Mouse (Mus musculus) heart, embryonic 13.5 days (tissue): ENCODE measurements around the gene Il17re. TPM values are rescaled to one million over a fixed set of nuclear protein-coding genes. Genes with fewer than 3 reads are reported as not detected.
A peak's percentile ranks its signal among the peaks of the same experiment; 100 is the strongest.

ENCODE experiments used
- ATAC-seq: fragments of 200-750 bp; cut with Nextera tagmentation; 2 replicates; pipeline ENCODE4 v1.8.0; 2017; ENCODE audit warnings: moderate TSS enrichment; ENCODE audit not compliant: insufficient number of reproducible peaks, low FRiP score, low TSS enrichment; ENCODE audit errors: extremely low read depth
- H3K27ac ChIP-seq: fragments of 300-500 bp; sonication (generic); replicated peaks from 2 replicates; pipeline ENCODE4 v1.5.1; 2015; ENCODE audit warnings: moderate library complexity, mild to moderate bottlenecking, inconsistent platforms
- H3K27me3 ChIP-seq: fragments of 300-500 bp; sonication (generic); replicated peaks from 2 replicates; pipeline ENCODE4 v1.6.1; 2015; ENCODE audit warnings: mild to moderate bottlenecking, inconsistent platforms
- H3K36me3 ChIP-seq: fragments of 300-500 bp; sonication (generic); 2 replicates; pipeline ENCODE4 v1.6.1; 2015; ENCODE audit warnings: mild to moderate bottlenecking, inconsistent platforms
- H3K4me1 ChIP-seq: fragments of 300-500 bp; sonication (generic); 2 replicates; pipeline ENCODE4 v1.6.1; 2015; ENCODE audit warnings: inconsistent platforms
- H3K4me2 ChIP-seq: fragments of 300-500 bp; sonication (generic); 2 replicates; pipeline ENCODE4 v1.6.1; 2015; ENCODE audit warnings: inconsistent platforms, mild to moderate bottlenecking, moderate library complexity
- H3K4me3 ChIP-seq: fragments of 300-500 bp; sonication (generic); 2 replicates; pipeline ENCODE4 v1.5.1; 2015; ENCODE audit warnings: moderate library complexity, mild to moderate bottlenecking, inconsistent platforms
- H3K9ac ChIP-seq: fragments of 300-500 bp; sonication (generic); 2 replicates; pipeline ENCODE4 v1.6.1; 2015; ENCODE audit warnings: inconsistent platforms, mild to moderate bottlenecking, moderate library complexity
- H3K9me3 ChIP-seq: fragments of 300-500 bp; sonication (generic); 2 replicates; pipeline ENCODE4 v1.6.1; 2016; ENCODE audit warnings: inconsistent platforms
- WGBS: fragments of 180-500 bp; shearing (Covaris S2); methylation state at CpG from one replicate; pipeline ENCODE4 v1.1.7; 2015; ENCODE audit warnings: mixed read lengths; 5-methylcytosine and 5-hydroxymethylcytosine counted together
- polyA plus RNA-seq: library from polyadenylated mRNA; unstranded; fragments of >200 nt; fragmentation: Nextera tagmentation; extraction: Ambion mirVana; gene quantifications from 2 replicates; pipeline ENCODE4 v1.2.1, GENCODE M21; 2015

The Il17re gene
- polyA plus RNA-seq, result 1.1 and 1.2 TPM in 2 replicates

DNA sequence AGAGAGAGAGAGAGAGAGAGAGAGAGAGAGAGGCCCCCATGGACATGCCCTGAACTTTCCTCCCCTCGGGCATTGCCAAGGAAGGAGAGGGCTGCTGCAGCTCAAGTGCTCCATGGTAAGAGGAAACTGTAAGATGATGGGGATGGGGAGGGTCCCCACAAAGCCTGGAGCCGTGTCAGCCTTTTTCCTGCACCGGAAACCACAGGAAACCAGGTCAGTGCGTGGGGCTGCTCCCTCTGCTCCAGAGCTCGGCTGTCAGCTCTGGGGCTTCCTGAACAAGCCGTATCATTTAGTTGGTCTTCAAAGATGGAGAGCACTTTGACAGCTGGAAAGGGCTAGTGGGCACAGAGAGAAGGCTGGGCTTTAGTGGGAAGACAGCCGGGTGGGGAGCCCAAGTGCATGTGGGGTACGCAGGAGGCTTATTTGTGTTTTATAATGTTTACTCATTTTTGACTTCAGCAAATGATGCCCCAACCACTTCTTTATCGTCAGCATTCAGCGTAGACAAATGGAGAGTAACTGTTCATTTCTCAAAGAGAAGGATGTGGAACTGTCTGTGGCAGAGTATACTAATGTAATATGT, at the start of gene Il17re:
TSS of gene Il17re (plus strand) at position 533 of the 583 bp plus-strand sequence.
- ATAC-seq, result no peak
- Histone ChIP-seq H3K27me3 (peaks cover 10% of the 10 kb centered on the region; the same call in 1 of the 2 replicates), H3K9ac (no peak within 1 kb of the TSS), H3K4me1 (0 out of 2 replicates have a peak, but pooled peaks cover 6% of the 10 kb centered on the region), H3K27ac (no peak within 1 kb of the TSS), H3K4me2 (no peak within 1 kb of the TSS), H3K36me3 (no peaks in the 10 kb centered on the region), H3K4me3 (no peak within 1 kb of the TSS), H3K9me3 (no peaks in the 10 kb centered on the region)
- 63% methylated on average over 9 of the region's 10 CpGs for WGBS

DNA sequence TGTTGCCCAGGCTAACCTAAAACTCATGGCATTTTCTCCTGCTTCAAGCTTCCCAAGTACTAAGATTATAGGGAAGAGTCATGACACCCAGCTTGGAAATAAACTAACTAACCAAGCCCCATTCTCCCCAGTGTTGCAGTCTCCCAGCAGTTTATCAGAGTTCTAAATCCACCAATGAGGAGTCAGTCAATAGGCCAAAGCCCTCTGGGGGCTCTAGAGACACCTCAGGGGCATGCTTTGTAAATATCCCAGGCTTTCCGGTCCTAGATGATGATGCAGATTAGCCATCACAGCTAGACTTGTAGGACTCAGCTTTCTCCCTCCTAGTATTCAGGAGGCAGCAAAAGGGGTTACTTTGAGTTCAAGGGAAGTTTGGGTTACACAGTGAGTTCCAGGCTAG, 48.3 kb upstream of the Il17re start:
- H3K27me3 ChIP-seq, result no peaks in the 10 kb centered on the region
- no peaks in the 10 kb centered on the region for H3K9me3 ChIP-seq
- 60% methylated on average over 1 of the region's 1 CpGs for WGBS
- H3K4me3 ChIP-seq, result no peak overlapping the region
- no peak for ATAC-seq
- peaks cover 18% of the 10 kb centered on the region for H3K36me3 ChIP-seq
- H3K4me1 ChIP-seq, result no peaks in the 10 kb centered on the region
- no peak overlapping the region for H3K9ac ChIP-seq
- H3K4me2 ChIP-seq, result no peak overlapping the region
- no peak overlapping the region for H3K27ac ChIP-seq

DNA sequence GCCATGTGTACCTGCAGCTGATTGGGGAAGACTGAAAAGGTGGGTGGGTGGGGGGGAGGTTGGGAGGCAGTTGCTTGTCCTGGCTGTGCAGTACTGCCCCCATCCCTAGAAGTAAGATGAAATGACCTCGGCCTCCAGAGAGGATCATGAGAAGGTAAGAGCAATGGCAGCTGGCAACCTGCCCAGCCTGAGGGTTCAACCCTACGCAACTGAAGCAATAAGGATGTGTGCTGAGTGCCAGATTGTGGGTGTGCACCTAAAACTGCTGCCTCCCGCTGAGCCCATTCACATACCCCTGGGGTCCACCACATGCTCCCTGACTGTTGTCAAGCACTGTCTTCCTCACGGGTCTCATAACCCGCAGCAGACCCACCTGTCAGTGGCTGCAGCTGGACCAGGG, 41.9 kb upstream of the Il17re start:
- peaks cover 24% of the 10 kb centered on the region for H3K36me3 ChIP-seq
- 65% methylated on average over 5 of the region's 5 CpGs for WGBS
- peaks cover 15% of the 10 kb centered on the region for H3K4me1 ChIP-seq

DNA sequence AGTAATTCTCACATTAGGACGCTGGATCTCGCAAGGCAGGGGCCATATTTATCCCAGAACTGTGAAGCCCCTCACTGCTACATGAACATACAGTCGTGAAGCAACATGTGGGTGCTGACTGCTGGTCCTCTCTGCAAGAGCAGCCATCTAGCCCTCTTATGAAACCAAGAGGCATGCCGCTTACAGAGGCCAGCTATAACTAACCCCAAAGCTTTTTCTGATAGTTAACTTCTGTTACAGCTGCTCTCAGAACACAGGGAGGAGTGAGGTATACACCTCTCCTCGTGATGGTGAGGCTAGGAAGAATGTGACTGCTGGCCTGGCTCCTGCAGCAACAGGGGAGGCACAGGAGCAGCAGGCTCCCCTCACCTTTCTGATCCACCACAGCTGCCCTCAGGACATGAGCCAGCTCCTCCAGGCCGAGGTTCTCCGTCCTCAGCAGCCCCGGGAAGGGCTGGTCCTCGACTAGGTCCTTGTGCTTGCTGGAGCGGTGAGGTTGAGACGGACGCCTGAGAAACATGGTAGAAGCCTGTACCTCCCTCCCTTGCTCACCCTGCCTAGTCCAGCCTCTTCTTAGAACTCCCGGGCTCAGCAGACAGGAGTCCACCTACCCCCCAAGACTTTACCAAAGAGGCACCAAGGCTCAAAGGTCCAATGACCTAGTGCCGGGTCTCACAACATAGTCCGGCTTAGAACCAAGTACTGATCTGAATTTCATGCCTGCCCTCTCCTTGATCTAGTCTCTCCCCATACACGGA, 39.7 kb upstream of the Il17re start:
- Histone ChIP-seq H3K27ac (peak overlapping the region; percentile 29), H3K27me3 (no peaks in the 10 kb centered on the region), H3K4me2 (peak overlapping the region; percentile 77), H3K36me3 (peaks cover 24% of the 10 kb centered on the region), H3K4me3 (peak overlapping the region; percentile 74), H3K4me1 (peaks cover 15% of the 10 kb centered on the region), H3K9ac (peak overlapping the region; percentile 88), H3K9me3 (no peaks in the 10 kb centered on the region)
- ATAC-seq, result 0 out of 2 replicates have a peak, but pooled peaks have one; percentile 11
- 11% methylated on average over 16 of the region's 16 CpGs for WGBS

More for the DNA sequence above, 41.9 kb upstream of the Il17re start:
- H3K9ac ChIP-seq, result no peak overlapping the region
- H3K4me2 ChIP-seq, result no peak overlapping the region
- no peak overlapping the region for H3K4me3 ChIP-seq
- ATAC-seq, result no peak
- no peaks in the 10 kb centered on the region for H3K9me3 ChIP-seq
- H3K27ac ChIP-seq, result no peak overlapping the region
- H3K27me3 ChIP-seq, result no peaks in the 10 kb centered on the region

DNA sequence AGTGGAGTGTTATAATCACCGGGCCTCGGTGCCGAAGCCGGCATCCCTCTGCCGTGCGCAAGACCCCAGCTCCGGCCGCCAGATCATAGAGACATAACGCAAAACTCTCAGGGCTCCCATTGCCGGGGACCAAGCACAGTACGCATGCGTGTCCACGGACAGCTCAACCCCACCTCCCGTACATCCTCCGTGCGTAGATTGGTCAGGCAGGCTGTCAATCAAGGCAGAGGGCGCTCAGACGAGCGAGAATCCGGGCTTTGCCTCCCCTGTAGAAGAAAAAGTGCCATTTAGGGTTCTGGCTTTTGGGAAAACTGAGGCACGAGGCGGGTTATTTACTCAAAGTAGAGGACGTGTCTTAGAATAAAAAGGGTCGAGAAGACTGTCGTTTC, 39.1 kb upstream of the Il17re start, which contains the start of gene Rpusd3:
TSS of gene Rpusd3 (minus strand) at position 142 of the 389 bp plus-strand sequence.
- Histone ChIP-seq H3K4me1 (peaks cover 15% of the 10 kb centered on the region), H3K4me3 (peak within 1 kb of the TSS; percentile 74), H3K9me3 (no peaks in the 10 kb centered on the region), H3K27me3 (no peaks in the 10 kb centered on the region), H3K27ac (peak within 1 kb of the TSS; percentile 29), H3K36me3 (peaks cover 24% of the 10 kb centered on the region), H3K9ac (peak within 1 kb of the TSS; percentile 88), H3K4me2 (peak within 1 kb of the TSS; percentile 77)
- ATAC-seq, result peak; percentile 94; the same call in 1 of the 2 replicates
- WGBS, result under 1% methylated on average over 25 of the region's 25 CpGs

DNA sequence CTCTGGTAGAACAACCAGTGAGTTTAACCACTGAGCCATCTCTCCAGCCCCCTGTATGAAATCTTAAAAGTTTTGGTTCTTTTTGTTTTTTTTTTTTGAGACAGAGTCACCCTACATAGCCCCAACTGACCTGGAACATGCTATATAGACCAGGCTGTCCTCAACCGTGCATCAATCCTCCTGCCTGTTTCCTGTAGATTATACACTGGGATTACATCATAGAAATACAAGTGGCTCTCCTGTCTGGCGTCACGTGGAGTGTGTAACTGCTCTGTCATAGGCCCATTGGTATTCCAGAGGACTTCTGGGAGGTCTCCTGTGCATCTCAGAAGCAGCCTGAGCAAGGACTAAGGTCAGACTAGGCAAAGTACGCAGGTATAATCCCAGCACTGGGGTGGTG, 35.3 kb upstream of the Il17re start:
- H3K4me2 ChIP-seq, result no peak overlapping the region
- H3K9me3 ChIP-seq, result peaks cover 4% of the 10 kb centered on the region; the same call in 1 of the 2 replicates
- H3K4me1 ChIP-seq, result peaks cover 11% of the 10 kb centered on the region
- H3K27ac ChIP-seq, result no peak overlapping the region
- H3K9ac ChIP-seq, result no peak overlapping the region
- no peaks in the 10 kb centered on the region for H3K36me3 ChIP-seq
- no peak overlapping the region for H3K4me3 ChIP-seq
- H3K27me3 ChIP-seq, result no peaks in the 10 kb centered on the region
- ATAC-seq, result no peak
- 68% methylated on average over 4 of the region's 4 CpGs for WGBS

DNA sequence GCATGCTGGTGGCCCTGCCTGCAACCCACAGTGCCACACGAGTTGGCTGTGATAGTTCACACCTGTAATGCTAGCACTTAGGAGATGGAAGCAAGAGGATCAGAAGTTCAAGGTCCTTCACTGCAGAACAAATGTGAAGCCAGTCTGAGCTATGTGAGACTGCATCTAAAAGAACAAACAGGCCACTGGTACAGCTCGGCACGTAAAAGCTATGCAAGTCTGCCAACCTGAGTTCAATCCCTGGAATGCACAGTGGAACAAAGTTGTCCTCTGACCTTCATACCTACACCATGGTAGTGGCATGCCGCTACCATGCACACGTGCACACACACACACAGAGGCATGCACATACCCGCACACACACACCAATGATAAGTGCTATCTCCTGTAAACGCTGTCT, 34.1 kb upstream of the Il17re start:
- Histone ChIP-seq H3K9me3 (peaks cover 4% of the 10 kb centered on the region; the same call in 1 of the 2 replicates), H3K4me3 (no peak overlapping the region), H3K27me3 (no peaks in the 10 kb centered on the region), H3K9ac (no peak overlapping the region), H3K36me3 (no peaks in the 10 kb centered on the region), H3K27ac (no peak overlapping the region), H3K4me1 (peaks cover 4% of the 10 kb centered on the region), H3K4me2 (no peak overlapping the region)
- ATAC-seq, result no peak
- 71% methylated on average over 7 of the region's 7 CpGs for WGBS

DNA sequence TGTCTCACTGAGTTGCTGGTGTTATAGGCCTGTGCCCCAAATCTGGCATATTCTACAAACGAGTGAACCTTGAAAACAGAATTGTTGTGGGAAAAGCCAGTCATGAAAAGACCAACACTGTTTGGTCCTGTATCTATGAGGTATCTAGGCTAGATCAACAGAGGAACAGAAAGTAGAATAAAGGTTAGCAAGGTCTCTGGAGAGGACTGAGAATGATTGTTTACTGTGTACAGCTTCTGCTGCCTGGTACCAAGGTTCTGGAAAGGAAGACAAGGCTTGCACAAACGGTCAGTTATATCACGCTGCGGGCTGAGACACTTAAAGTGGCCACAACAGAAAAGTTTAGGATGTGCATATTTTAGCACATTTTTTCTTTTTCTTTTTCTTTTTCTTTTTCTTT, 31.6 kb upstream of the Il17re start:
- Histone ChIP-seq H3K36me3 (no peaks in the 10 kb centered on the region), H3K4me1 (no peaks in the 10 kb centered on the region), H3K27me3 (no peaks in the 10 kb centered on the region), H3K4me3 (no peak overlapping the region), H3K9ac (no peak overlapping the region), H3K9me3 (peaks cover 4% of the 10 kb centered on the region; the same call in 1 of the 2 replicates), H3K4me2 (no peak overlapping the region), H3K27ac (no peak overlapping the region)
- no peak for ATAC-seq
- WGBS, result 89% methylated on average over 4 of the region's 4 CpGs

DNA sequence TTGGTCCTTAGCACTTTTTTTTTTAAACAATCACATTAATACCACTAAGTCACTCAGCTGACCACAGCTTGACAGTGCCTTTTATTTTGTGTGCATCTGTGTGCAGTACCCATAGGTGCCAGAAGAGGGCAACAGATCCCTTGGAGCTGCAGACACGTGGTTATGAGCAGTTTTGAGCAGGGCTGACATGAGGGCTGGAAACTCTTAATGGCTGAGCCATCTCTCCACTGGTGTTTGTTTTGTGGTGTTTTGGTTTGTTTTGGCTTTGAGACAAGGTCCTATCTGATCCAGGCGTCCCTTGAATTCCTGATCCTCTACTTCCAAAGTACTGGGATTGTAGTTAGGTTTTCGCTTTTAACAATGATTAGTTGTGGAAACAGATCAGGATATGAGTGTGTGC, 30.9 kb upstream of the Il17re start:
- Histone ChIP-seq H3K36me3 (no peaks in the 10 kb centered on the region), H3K9me3 (peaks cover 4% of the 10 kb centered on the region; the same call in 1 of the 2 replicates), H3K4me2 (no peak overlapping the region), H3K4me3 (no peak overlapping the region), H3K27ac (no peak overlapping the region), H3K27me3 (no peaks in the 10 kb centered on the region), H3K9ac (no peak overlapping the region), H3K4me1 (0 out of 2 replicates have a peak, but pooled peaks cover 4% of the 10 kb centered on the region)
- 48% methylated on average over 3 of the region's 3 CpGs for WGBS
- no peak for ATAC-seq

DNA sequence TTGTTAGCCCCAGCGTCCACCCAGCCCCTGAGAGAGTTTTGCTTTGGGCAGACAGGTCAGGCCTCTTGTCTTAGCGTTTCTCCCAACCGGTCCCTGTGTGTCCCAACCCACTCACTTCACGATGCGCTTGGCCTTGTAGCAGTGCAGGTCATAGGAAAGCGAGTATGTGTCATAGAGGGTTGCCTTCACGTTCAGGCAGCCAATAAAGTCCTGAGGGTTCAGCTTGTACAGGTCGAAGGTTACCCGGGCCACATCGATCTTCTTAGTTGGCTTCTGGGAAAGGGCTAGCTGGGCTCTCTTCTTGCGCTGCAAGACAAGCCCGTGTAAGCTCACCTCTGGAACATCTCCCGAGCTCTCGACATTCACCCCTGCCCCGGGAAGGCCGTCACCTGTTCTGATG, 30.3 kb upstream of the Il17re start:
- Histone ChIP-seq H3K27me3 (no peaks in the 10 kb centered on the region), H3K9me3 (peaks cover 4% of the 10 kb centered on the region; the same call in 1 of the 2 replicates), H3K27ac (no peak overlapping the region), H3K9ac (no peak overlapping the region), H3K36me3 (no peaks in the 10 kb centered on the region), H3K4me3 (no peak overlapping the region), H3K4me2 (no peak overlapping the region), H3K4me1 (0 out of 2 replicates have a peak, but pooled peaks cover 4% of the 10 kb centered on the region)
- ATAC-seq, result no peak
- 85% methylated on average over 16 of the region's 16 CpGs for WGBS

DNA sequence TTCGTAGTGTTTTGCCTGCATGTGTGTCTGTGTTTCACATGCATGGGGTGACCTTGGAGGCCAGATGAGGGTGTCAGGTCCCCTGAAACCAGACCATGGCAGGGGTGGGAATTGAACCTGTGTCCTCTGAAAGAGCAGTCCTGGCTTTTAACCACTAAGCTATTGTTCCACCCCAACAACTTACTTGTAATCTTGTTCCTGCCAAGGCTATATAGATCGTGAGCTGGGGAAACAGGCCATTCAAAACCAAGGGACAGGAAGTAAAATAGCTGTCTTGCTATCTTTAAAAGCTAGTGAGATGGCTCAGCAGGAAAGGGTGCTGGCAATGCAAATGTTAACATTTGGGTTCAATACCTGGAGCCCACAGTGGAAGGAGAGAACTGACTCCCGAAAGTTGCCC, 28.3 kb upstream of the Il17re start:
- peaks cover 4% of the 10 kb centered on the region; the same call in 1 of the 2 replicates for H3K9me3 ChIP-seq
- no peak overlapping the region for H3K4me3 ChIP-seq
- no peaks in the 10 kb centered on the region for H3K27me3 ChIP-seq
- H3K4me2 ChIP-seq, result no peak overlapping the region
- no peaks in the 10 kb centered on the region for H3K36me3 ChIP-seq
- ATAC-seq, result no peak
- no peak overlapping the region for H3K27ac ChIP-seq
- no peak overlapping the region for H3K9ac ChIP-seq
- 68% methylated on average over 3 of the region's 3 CpGs for WGBS
- 0 out of 2 replicates have a peak, but pooled peaks cover 4% of the 10 kb centered on the region for H3K4me1 ChIP-seq
